Mouse (Mus musculus) left cerebral cortex, adult 8-10 months (tissue): ENCODE measurements around the gene Ndrg3. TPM values are rescaled to one million over a fixed set of nuclear protein-coding genes. Genes with fewer than 3 reads are reported as not detected.
A peak's percentile ranks its signal among the peaks of the same experiment; 100 is the strongest.
"Not testable (repeated sequence)": the region's sequence is repeated elsewhere in the genome, so short reads cannot be mapped to it uniquely, and the experiment has no call there.

Experiments used
- DNase-seq, 2 experiments: peaks; one replicate each; pipeline ENCODE4 v3.0.0; 2022; ENCODE audit warnings: low spot score in 2 of 2
- total RNA-seq, 4 experiments: library from RNA; stranded (reverse); gene quantifications; 2 replicates each; pipeline ENCODE4 v1.2.4; 2022

The Ndrg3 gene
- total RNA-seq, 4 experiments from 2014 or later: 434 to 522 (median 478) TPM

GRCm38 (mm10) chr2:156902411-156902810 is 89.4 kb downstream of the Ndrg3 start:
- DNase-seq: not testable (repeated sequence)

DNA sequence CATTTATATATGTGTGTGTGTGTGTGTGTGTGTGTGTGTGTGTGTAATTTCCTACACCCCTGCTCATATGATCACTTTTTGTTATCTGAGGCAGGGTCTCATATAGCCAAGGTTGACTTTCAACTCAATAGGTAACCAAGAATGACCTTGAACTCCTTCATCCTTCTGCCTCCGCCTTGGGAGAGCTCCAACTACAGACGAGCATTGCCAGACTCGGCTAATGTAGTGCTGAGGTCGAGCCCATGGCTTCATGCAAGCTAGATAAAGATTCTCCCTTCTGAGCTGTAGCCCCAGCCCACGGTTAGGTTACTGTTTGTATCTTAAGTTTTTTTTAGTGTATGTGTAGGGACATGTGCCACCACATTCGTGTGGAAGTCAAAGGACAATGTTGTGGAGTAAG is 90.0 kb downstream of the Ndrg3 start:
- no peak for DNase-seq

DNA sequence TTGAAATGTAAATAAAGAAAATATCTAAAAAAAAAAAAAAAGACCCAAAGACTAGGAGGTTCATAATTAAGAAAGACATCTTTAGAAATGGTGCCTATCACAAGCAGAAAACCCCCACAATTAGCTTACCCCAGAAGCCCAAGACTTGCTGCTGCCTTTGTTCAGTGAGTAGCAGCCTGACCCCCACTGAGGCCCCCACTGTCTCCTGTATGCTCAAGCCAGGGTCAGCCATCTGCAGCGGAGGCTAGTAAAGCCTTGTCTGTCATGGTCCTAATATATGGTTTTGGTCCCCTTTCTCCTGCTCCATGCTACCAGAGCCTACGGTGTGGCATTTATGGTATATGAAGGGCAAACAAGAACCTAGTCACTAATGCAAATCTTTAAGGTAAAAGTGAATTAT is 90.5 kb downstream of the Ndrg3 start:
- no peak for DNase-seq

- no peak for DNase-seq
Measured at GRCm38 (mm10) chr2:156899184-156899583, 92.7 kb downstream of the Ndrg3 start.

- DNase-seq: no peak
Measured at GRCm38 (mm10) chr2:156898374-156898773, 93.5 kb downstream of the Ndrg3 start.

- DNase-seq: peak in 1 of 2 experiments; percentile 45
Measured at GRCm38 (mm10) chr2:156897034-156897433, 94.8 kb downstream of the Ndrg3 start.

DNA sequence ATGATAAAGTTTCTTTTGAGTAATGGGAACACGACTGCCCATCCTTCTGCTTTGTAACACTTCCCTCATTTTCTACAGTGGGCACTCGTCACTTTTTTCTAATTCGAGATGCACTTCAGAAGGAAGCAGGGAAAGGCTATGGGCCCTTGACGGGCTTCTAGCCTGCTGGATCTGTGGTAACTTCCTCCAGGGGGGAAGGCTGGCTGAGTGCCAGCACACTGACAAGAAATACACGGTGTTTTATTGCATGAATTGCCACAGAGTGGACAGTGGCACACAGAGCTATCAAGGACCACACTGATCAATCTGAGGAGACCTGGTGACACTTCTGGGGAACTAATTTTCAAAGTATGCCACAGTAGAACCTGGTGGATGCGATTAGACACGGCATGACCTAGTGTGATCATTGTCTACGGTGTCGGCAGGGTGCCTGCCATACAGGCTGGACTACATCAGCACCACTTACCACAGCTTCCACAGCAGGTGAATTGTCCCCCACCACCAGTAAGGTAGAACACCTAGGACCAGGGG is 95.4 kb downstream of the Ndrg3 start:
- DNase-seq: no peak

- no peak for DNase-seq
Measured at GRCm38 (mm10) chr2:156894496-156895265, 97.2 kb downstream of the Ndrg3 start.

DNA sequence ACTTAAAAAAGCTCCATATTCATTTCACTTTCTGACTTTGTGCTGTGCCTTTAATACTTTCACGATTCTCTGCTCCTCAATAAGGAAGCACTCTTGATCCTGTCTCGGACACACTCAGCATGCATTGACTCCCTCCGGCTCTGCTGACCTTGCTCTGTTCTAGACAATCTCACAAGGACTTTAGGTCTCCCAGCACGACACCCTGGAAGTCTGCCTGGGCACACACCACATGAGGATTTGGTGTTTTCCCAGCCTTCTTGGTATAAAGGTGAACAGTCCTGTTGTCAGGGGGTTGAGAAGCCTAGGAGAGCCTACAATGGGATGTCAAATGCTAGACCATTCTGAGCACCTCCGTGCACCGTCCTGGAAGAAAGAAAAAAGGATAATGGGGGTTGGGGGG is 99.0 kb downstream of the Ndrg3 start:
- DNase-seq: no peak

GRCm38 (mm10) chr2:156892240-156892639 is 99.6 kb downstream of the Ndrg3 start:
- DNase-seq: no peak

DNA sequence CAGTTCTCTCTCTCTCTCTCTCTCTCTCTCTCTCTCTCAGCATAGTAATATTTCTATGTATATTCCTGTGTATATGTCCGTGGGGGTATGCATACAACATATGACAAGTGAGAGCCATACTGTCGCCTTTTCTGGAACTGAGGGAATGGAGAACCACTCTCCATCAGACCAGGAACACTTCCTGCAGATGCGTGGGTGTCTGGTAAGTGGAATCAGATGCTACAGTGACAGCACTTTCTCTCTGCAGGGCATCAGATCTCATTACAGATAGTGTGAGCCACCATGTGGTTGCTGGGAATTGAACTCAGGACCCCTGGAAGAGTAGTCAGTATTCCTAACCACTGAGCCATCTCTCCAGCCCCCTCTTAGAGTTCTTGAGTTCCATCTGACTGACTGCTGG is 103.4 kb downstream of the Ndrg3 start:
- DNase-seq: no peak

GRCm38 (mm10) chr2:156887017-156887416 is 104.8 kb downstream of the Ndrg3 start, which contains the start of gene Sla2:
Sla2 (minus strand) TSS chr2:156887192.
- no peak for DNase-seq

- no peak for DNase-seq
Measured at GRCm38 (mm10) chr2:156886084-156886631, 105.7 kb downstream of the Ndrg3 start.

DNA sequence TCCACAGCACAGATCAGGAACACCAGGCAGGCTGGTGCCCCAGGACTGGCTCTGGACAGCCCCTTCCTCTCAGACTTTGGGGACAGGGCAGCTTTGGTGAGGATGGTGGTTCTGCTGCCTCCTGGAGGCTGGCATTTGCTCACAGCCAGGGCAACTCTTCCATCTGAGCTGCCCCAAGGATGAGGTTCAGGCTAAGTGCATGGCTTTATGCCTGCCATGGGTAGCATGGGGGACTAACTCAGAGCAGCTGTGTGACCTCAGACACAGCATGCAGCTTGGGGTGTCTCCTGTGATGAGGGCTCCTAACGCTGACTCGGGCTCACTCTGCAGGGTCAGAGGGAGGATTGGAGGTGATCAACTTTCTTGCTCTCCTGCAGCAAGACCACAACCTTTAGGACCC is 106.2 kb downstream of the Ndrg3 start:
- DNase-seq: not testable (repeated sequence)

DNA sequence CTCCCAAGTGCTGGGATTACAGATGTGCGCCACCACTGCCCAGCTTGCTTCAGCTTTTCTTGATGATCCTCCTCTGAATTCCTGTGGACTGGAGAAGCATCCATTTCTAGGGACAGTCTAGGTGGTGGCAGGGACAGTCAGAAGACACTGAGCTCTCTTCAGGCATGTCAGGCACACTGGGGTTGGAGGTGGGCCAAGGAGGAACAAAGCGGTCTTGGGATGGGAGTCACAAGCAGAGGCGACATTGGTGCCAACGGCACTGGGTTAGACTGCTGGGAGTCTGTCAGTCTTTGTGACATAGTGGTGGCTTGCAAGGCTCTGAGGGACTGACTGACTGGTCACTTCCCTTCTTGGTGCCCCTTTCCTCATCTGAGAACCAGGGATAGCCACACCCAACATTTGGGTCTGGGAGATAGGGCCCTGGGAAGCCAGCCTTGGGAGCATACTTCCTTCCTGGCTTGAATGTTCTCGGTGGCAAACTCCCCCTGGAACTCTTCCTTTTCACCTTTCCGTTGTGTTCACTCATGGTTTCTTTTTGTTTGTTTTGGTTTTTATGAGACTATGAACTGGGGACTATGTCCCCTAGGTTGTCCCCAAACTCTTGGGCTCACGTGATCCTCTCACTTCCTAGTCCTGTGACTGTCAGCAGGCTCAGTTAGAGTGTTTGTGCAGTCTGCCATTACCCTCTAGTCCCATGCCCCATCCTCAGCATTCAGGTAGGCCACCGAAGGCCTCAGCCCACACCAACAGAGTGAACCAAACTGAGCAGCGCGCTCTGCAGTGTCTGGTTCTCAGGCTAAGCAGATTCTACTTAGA is 107.3 kb downstream of the Ndrg3 start:
- DNase-seq: no peak

GRCm38 (mm10) chr2:156882431-156883001 is 109.3 kb downstream of the Ndrg3 start:
- no peak for DNase-seq

DNA sequence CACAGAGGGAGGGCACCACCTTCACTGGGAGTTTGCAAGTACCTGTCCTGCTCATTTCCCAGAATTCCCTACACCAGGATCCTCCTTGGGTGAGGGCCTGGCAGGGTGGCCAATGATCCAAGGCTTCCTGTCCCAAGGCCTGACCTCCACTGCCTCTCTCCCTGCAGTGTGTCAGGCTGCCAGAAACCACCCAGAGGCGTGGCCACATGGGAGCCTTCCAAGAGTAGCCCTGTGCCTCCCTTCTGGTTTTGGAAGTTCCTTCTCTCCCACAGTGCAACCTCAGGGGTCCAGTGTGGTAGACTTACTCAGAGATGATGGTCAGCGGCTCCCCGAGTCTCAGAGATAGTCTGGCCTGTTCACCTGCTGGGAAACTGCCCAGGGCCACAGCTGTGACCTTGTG is 112.3 kb downstream of the Ndrg3 start:
- DNase-seq: no peak

GRCm38 (mm10) chr2:156877726-156878125 is 114.1 kb downstream of the Ndrg3 start:
- no peak for DNase-seq
